Mouse (Mus musculus): ENCODE measurements around the gene Cbfa2t2. TPM values are rescaled to one million over a fixed set of nuclear protein-coding genes. Genes with fewer than 3 reads are reported as not detected.

Cbfa2t2 gene
- 10 to 100 TPM; 40.5 to 52.0 TPM for total RNA-seq (2021)
- long read RNA-seq, experiment 1, full-length matches to known transcripts = 14 of 25 reads
- long read RNA-seq, experiment 1, partial matches to known transcripts = 1 of 25 reads
- long read RNA-seq, experiment 1, other reads (novel, unspliced or antisense) = 10 of 25 reads
- long read RNA-seq, experiment 2, full-length matches to known transcripts = 10 of 20 reads
- long read RNA-seq, experiment 2, partial matches to known transcripts = 1 of 20 reads
- long read RNA-seq, experiment 2, other reads (novel, unspliced or antisense) = 9 of 20 reads

GRCm38 (mm10) chr2:154436458-154437190 lies at the start of gene Cbfa2t2:
TSS of gene Cbfa2t2 (plus strand) at chr2:154436481.
- intact Hi-C loops (cut with DNase I) = no loop called here
- DNase-seq (ENCODE audit: low spot score in 2 of 2) = peak in 1 of 2 experiments; percentile 39

- peak in 1 of 2 experiments; percentile 58 for DNase-seq (ENCODE audit: low spot score in 2 of 2)
- intact Hi-C loops (cut with DNase I) = no loop called here
Measured at GRCm38 (mm10) chr2:154390180-154390964, 45.9 kb upstream of the Cbfa2t2 start.

GRCm38 (mm10) chr2:154394602-154395001 lies 41.7 kb upstream of the Cbfa2t2 start:
- no peak for DNase-seq (ENCODE audit: low spot score in 2 of 2)

GRCm38 (mm10) chr2:154396529-154396928 lies 39.8 kb upstream of the Cbfa2t2 start:
- no peak for DNase-seq (ENCODE audit: low spot score in 2 of 2)
- intact Hi-C loops (cut with DNase I) = no loop called here

More at GRCm38 (mm10) chr2:154394602-154395001, 41.7 kb upstream of the Cbfa2t2 start:
- intact Hi-C loops (cut with DNase I) = no loop called here

- DNase-seq (ENCODE audit: low spot score in 2 of 2) = no peak
- intact Hi-C loops (cut with DNase I) = no loop called here
Measured at GRCm38 (mm10) chr2:154398267-154398666, 38.0 kb upstream of the Cbfa2t2 start.

- peak in 1 of 2 experiments; percentile 54 for DNase-seq (ENCODE audit: low spot score in 2 of 2)
- intact Hi-C loops (cut with DNase I) = no loop called here
Measured at GRCm38 (mm10) chr2:154399325-154399724, 37.0 kb upstream of the Cbfa2t2 start.

- DNase-seq (ENCODE audit: low spot score in 2 of 2) = no peak
- intact Hi-C loops (cut with DNase I) = no loop called here
Measured at GRCm38 (mm10) chr2:154401976-154402375, 34.3 kb upstream of the Cbfa2t2 start.

GRCm38 (mm10) chr2:154402811-154403210 lies 33.5 kb upstream of the Cbfa2t2 start:
- DNase-seq (ENCODE audit: low spot score in 2 of 2) = no peak
- intact Hi-C loops (cut with DNase I) = no loop called here

GRCm38 (mm10) chr2:154405447-154405994 lies 30.8 kb upstream of the Cbfa2t2 start:
- DNase-seq (ENCODE audit: low spot score in 2 of 2) = no peak
- intact Hi-C loops (cut with DNase I) = no loop called here

GRCm38 (mm10) chr2:154407063-154407642 lies 29.1 kb upstream of the Cbfa2t2 start:
- DNase-seq (ENCODE audit: low spot score in 2 of 2) = no peak
- intact Hi-C loops (cut with DNase I) = no loop called here

GRCm38 (mm10) chr2:154407643-154408445 lies 28.4 kb upstream of the Cbfa2t2 start, which contains the start of gene Snta1:
TSS of gene Snta1 (minus strand) at chr2:154408099.
- intact Hi-C loops (cut with DNase I) = no loop called here
- DNase-seq (ENCODE audit: low spot score in 2 of 2) = peak; percentile 68 to 76

GRCm38 (mm10) chr2:154410355-154410754 lies 25.9 kb upstream of the Cbfa2t2 start:
- peak; percentile 67 to 91 for DNase-seq (ENCODE audit: low spot score in 2 of 2)
- intact Hi-C loops (cut with DNase I) = no loop called here

- DNase-seq (ENCODE audit: low spot score in 2 of 2) = peak; percentile 79 to 80
- intact Hi-C loops (cut with DNase I) = no loop called here
Measured at GRCm38 (mm10) chr2:154412018-154412666, 24.1 kb upstream of the Cbfa2t2 start.

GRCm38 (mm10) chr2:154417107-154417506 lies 19.2 kb upstream of the Cbfa2t2 start:
- peak in 1 of 2 experiments; percentile 82 for DNase-seq (ENCODE audit: low spot score in 2 of 2)
- intact Hi-C loops (cut with DNase I) = loop anchor here (1.0 to 2.0 kb wide), 2 partner anchors 122 to 196 kb away; partner anchors contain the start of genes 4930519P11Rik and Zfp341

GRCm38 (mm10) chr2:154418001-154418400 lies 18.3 kb upstream of the Cbfa2t2 start:
- intact Hi-C loops (cut with DNase I) = no loop called here
- DNase-seq (ENCODE audit: low spot score in 2 of 2) = no peak

GRCm38 (mm10) chr2:154419631-154420515 lies 16.4 kb upstream of the Cbfa2t2 start:
- intact Hi-C loops (cut with DNase I) = no loop called here
- DNase-seq (ENCODE audit: low spot score in 2 of 2) = no peak
